Mouse (Mus musculus) kidney, adult 2 months (tissue): ENCODE measurements around the gene Kbtbd12.

ENCODE experiments used
- CTCF ChIP-seq: fragments of 200-500 bp; conservative IDR thresholded peaks from 2 replicates; pipeline ENCODE4 v1.5.1; 2011; ENCODE audit warnings: low read depth, mild to moderate bottlenecking, control low read depth, low read length, moderate library complexity, mixed read lengths; ENCODE audit not compliant: insufficient read depth, insufficient read length
- POLR2A ChIP-seq: fragments of 200-500 bp; IDR thresholded peaks from one replicate; pipeline ENCODE4 v1.6.1; 2011; ENCODE audit warnings: low read depth, low read length, control low read depth

GRCm38 (mm10) chr6:88557548-88557947 lies 80.2 kb downstream of the Kbtbd12 start:
- no peak for TF ChIP-seq CTCF
- TF ChIP-seq POLR2A: no peak
